Mouse (Mus musculus) olfactory bulb, adult 2 months (tissue): ENCODE measurements around the gene Wipf1.

Experiments
- CTCF ChIP-seq: fragments of 200-500 bp; IDR thresholded peaks from 2 replicates; pipeline ENCODE4 v1.5.1; 2012; ENCODE audit warnings: low read depth, mild to moderate bottlenecking, low read length, moderate library complexity; ENCODE audit not compliant: insufficient read depth
- POLR2A ChIP-seq: fragments of 200-500 bp; IDR thresholded peaks from 2 replicates; pipeline ENCODE4 v1.6.1; 2012; ENCODE audit warnings: mild to moderate bottlenecking, low read depth, low read length, moderate library complexity; ENCODE audit not compliant: insufficient read depth

GRCm38 (mm10) chr2:73436976-73437375, 92.6 kb downstream of the Wipf1 start:
- TF ChIP-seq POLR2A (no peak), CTCF (no peak)
